Mouse (Mus musculus): Measurements from ENCODE around the gene Jazf1.
A peak's percentile ranks its signal among the peaks of the same experiment; 100 is the strongest.

Gene Jazf1

DNA sequence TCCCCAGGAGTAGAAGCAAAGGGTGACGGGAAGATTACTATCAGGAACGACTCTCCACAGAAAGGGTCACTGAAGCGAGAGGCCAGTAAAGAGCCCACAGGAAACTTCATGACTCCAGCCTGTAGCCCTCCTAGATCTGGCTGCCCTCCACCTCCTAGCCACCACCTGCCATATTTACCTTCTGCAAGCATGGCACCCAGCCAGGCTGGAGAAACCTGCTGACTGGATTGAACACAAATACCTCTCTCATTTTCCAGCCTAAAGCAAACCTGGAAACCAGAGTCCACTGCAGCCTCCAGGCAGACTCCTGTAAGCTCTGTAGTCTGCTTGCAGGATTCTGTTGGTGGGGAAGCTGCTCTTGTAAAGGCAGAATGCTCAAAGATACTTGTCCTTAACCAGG lies 62.4 kb downstream of the Jazf1 start:
- DNase-seq: peak; percentile 84

- no peak for DNase-seq
These were observed 62.9 kb downstream of the Jazf1 start for GRCm38 (mm10) chr6:53005544-53005943.

- DNase-seq: no peak
These were observed 77.6 kb downstream of the Jazf1 start for GRCm38 (mm10) chr6:52990816-52991215.

DNA sequence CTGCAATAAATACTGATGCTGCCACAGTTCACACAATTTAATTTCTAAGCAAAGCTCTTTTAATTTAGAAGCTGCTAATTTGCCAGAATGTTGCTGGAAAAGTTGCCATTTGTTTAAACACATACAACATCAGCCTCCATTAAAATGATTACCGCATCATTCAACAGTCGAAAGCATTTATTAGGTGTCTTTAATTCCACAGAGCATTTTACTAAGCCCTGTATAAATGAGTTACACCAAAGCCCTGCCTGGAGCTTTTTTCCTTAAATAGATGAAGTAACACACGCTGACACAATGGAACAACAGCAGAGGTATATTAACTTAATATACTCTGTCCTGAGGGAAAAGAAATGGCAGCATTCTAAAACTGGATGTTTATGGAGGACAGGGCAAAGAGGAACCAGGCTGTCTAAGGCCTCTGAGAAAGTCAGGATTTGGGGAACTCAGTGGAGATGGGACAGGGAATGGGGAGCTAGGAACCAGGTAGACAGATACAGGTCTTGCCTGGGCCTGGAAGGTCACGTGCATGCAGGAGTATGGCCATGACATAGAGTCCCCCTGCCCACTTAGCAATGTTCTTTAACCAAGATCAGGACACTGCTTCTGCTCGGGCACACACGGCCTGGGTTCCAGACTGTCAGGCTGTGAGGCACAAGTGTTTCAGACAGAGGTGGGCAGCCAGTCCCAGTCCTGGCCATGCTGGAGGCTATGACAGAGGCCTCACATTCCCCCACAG lies 80.4 kb downstream of the Jazf1 start:
- DNase-seq: no peak

DNA sequence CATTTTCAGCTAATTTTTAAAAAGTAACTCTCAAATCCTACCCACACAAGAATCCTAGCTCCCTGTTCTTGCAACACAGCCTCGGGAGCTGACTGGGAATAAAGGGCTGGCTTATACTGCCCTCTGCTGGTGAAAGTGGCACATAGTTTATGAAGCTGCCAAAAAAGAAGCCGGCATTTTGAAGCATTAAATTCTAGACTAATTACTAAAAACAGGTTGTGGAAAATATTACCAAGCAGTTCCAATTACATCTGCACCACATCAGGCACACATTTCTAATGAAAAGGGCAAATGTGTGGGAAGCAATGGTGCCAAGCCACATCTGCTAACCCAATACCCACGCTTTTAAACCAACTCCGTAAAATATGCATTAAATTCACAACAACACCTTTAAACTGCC lies 81.0 kb downstream of the Jazf1 start:
- DNase-seq: peak; percentile 49

DNA sequence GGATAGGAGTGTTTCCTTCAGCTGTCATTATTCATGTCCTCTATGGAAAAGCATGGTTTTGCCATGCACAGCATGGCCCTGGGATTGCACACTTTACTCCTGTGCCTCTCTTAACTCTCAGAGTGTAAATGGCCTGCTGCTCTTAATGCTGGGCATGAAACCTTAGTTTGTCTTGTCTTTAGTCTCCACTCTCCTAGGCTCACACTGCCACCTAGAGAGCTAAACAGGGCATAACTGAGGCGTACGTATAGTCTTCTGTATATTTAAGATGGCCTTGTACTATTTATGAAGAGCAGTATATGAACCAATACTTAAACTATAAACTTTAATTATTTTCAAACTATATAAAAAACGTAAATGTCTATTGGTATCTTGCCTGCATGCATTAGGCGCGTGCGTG lies 86.3 kb downstream of the Jazf1 start:
- no peak for DNase-seq

DNA sequence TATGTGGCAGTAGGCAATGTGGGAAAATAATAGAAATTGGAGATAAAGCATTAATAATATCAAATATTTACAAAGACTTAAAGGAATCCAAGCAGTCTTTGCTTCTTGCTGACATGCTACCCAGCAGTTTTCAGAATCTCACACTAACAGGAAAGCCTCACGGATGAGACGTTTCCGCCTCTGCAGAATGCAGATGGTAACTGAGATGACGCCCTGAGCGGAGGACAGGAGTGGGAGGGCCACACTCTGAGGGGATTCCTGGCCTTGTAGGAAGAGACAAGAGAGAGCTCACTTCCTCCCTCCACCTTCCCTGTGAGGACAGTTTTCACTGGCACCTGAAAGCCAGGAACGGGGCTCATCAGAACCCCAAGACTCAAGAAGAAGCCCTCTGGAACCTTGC lies 88.9 kb downstream of the Jazf1 start:
- DNase-seq: no peak

GRCm38 (mm10) chr6:52973351-52973750 lies 95.1 kb downstream of the Jazf1 start:
- DNase-seq: no peak

DNA sequence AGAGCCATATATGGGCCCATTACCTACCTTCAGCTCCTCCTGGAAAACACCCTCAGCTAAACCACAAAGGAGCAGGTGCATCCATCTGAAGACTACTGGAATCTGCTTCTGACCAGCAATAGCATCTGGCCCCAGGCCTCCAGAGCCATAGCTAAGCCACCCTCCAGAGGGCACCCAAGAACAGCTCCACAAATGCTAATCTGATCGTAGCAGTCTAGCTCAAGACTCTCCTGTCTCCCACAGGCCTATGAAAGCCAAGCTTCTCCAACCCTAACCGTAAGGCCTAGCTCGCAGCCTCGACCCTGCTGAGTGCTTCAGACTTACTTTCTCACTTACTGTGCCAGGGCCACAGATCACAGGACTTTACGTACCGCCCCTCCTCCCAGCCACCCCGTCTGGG lies 96.3 kb downstream of the Jazf1 start:
- DNase-seq: no peak

- peak; percentile 73 for DNase-seq
These were observed 98.6 kb downstream of the Jazf1 start for GRCm38 (mm10) chr6:52969717-52970261.

GRCm38 (mm10) chr6:52968346-52968891 lies 100.0 kb downstream of the Jazf1 start:
- DNase-seq: no peak

- DNase-seq: no peak
These were observed 100.7 kb downstream of the Jazf1 start for GRCm38 (mm10) chr6:52967557-52968270.

GRCm38 (mm10) chr6:52966001-52966400 lies 102.4 kb downstream of the Jazf1 start:
- DNase-seq: no peak

DNA sequence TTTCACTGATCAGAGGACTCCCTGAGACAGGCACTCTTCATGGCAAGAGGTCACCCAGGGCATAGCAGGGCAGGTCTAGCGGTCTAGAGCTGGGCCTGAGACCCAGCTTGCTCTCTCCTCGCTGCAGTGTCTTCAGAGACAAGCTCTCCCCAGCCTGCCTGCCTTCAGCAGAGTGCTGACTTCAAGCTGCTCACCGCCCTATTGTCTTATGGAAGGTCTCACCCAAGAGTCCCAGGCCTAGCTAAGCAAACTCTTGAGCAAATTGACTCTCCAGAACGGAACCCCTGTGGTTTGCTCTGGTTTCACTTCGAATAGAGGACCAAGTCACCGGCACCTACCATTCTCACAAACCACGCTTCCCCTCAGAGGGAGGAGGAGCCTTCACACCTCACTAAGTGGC lies 103.1 kb downstream of the Jazf1 start:
- DNase-seq: no peak

DNA sequence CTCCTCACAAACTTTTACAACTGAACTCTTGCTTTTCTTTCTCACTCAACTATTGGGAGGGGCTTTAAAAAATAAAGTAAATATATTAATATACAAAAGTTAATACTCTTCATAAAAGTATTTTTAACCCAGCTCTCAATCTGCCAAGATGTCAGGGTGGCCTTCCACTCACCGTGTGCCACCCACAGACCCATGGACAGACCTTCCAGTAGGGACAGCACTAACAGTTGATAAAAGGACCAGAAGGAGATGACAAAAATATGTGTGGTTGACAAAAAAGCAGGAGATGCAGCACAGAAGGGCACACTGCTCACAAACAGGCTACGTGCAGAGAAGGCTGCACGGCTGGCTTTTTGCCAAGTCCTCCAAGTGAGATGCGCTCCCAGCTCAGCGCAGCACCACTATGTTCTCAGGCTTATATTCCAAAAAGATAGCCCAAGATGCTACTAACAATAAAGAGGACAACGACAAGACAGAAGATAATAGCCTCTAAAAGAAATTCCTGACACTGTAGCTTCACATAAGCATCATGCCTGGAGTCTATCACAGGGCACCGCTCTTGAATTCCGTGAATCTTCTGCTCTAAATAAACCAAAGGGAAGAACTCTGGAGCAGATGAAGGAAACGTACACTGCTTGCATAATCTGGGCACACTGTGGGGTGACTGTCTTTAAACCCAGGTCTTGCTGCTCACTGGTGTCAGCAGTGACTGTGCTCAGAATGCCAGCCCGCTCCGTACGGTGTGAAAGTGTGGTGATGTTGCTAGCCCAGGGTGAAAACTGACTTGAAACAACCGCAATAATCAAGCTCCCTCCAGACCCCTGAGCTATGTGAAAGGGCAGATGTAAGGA lies 104.4 kb downstream of the Jazf1 start:
- DNase-seq: peak; percentile 71

GRCm38 (mm10) chr6:52963430-52963732 lies 105.0 kb downstream of the Jazf1 start:
- DNase-seq: peak; percentile 30

GRCm38 (mm10) chr6:52962600-52963429 lies 105.6 kb downstream of the Jazf1 start:
- no peak for DNase-seq

DNA sequence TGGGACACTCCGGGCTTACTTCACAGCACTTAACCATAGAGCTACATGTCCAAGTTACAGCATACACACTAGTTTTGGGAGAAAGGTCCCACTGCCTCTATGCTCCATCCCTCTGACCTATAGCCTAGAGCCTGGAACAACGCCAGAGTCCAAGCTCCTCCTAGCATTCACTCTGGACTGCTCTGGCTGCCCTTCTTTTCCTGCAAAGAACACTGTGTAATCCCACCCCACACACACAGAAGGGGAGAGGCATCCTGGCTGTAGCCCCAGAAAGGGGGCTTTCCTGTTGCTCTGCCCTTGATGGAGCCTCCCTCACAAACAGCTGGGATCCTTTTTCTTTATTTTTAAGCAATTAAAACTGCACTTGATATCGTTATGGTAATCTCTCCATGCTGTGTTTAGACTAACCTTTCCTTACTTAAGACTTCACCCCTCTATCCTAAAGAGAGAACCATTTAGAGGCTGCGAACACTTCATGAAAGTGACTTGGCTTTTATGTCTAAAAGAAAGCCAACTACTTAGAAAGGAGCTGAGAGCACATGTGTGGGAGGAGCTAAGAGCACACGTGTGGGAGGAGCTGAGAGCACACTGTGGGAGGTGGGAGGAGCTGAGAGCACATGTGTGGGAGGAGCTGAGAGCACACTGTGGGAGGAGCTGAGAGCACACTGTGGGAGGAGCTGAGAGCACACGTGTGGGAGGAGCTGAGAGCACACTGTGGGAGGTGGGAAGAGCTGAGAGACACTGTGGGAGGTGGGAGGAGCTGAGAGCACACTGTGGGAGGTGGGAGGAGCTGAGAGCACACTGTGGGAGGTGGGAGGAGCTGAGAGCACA lies 106.6 kb downstream of the Jazf1 start:
- DNase-seq: no peak

DNA sequence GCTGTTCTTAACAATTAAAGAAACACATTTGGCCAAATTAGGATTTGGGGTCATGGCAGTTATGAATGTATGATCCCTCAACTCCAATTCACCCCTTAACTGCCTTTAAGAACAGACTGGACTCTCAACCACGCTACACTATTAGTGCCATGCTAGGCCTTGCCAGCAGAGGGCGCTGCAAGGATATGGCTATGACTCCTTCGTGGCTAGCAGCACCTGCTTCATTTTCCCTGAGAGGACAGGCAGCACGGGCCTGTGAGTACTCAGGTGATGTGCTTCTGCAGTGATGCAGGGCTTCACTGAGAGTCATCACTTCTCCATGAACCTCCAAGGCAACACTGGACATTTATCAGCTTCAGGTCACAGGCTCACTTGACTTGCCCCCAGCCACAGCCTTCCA lies 110.7 kb downstream of the Jazf1 start:
- peak; percentile 89 for DNase-seq

DNA sequence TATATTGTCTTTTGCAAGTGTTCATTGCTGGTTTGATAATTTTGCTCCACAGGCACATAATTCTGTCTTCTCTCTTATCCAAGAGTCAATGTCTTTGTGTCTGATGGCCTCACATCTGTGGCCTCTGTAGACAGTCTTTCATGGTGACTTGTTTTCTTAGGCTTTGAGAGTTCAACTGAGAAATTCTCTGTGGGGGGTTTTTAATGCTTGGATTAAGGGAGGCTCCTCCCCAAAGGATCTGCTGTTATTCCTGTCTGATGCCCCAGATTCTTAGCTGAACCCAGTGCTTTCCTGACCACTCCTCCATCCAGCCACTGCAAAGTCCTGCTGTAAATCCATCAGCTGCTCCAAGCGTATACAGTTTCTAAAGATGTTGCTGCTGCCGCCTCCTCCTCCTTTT lies 112.3 kb downstream of the Jazf1 start:
- no peak for DNase-seq

DNA sequence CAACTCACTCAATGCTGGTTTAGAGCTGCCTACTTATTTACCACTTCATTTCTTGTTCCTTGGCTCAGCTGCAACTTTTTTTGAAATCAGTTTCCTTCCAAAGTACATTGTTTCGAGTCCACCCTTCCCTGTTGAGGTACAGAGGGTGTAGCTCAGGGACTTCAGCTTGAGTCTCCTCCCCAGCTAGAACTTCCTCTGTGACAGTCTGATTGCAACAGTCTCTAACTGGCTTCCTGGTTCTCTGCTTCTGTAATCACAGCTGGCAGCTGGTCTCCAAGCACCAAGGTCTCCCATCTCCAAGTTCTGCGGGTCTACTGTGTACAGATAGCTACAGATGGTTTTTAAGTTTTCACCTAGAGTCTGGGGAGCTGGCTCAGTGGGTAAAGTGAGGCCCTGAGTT lies 113.1 kb downstream of the Jazf1 start:
- DNase-seq: no peak

All from cerebellum, adult 8-10 months (tissue).